Mouse (Mus musculus) heart, embryonic 13.5 days (tissue): Measurements from ENCODE around the gene Nkain4. TPM values are rescaled to one million over a fixed set of nuclear protein-coding genes. Genes with fewer than 3 reads are reported as not detected.

Experiments
- ATAC-seq: fragments of 200-750 bp; cut with Nextera tagmentation; 2 replicates; pipeline ENCODE4 v1.8.0; 2017; ENCODE audit warnings: moderate TSS enrichment; ENCODE audit not compliant: insufficient number of reproducible peaks, low FRiP score, low TSS enrichment; ENCODE audit errors: extremely low read depth
- H3K27ac ChIP-seq: fragments of 300-500 bp; sonication (generic); replicated peaks from 2 replicates; pipeline ENCODE4 v1.5.1; 2015; ENCODE audit warnings: moderate library complexity, mild to moderate bottlenecking, inconsistent platforms
- H3K27me3 ChIP-seq: fragments of 300-500 bp; sonication (generic); replicated peaks from 2 replicates; pipeline ENCODE4 v1.6.1; 2015; ENCODE audit warnings: mild to moderate bottlenecking, inconsistent platforms
- H3K36me3 ChIP-seq: fragments of 300-500 bp; sonication (generic); 2 replicates; pipeline ENCODE4 v1.6.1; 2015; ENCODE audit warnings: mild to moderate bottlenecking, inconsistent platforms
- H3K4me1 ChIP-seq: fragments of 300-500 bp; sonication (generic); 2 replicates; pipeline ENCODE4 v1.6.1; 2015; ENCODE audit warnings: inconsistent platforms
- H3K4me2 ChIP-seq: fragments of 300-500 bp; sonication (generic); 2 replicates; pipeline ENCODE4 v1.6.1; 2015; ENCODE audit warnings: inconsistent platforms, mild to moderate bottlenecking, moderate library complexity
- H3K4me3 ChIP-seq: fragments of 300-500 bp; sonication (generic); 2 replicates; pipeline ENCODE4 v1.5.1; 2015; ENCODE audit warnings: moderate library complexity, mild to moderate bottlenecking, inconsistent platforms
- H3K9ac ChIP-seq: fragments of 300-500 bp; sonication (generic); 2 replicates; pipeline ENCODE4 v1.6.1; 2015; ENCODE audit warnings: inconsistent platforms, mild to moderate bottlenecking, moderate library complexity
- H3K9me3 ChIP-seq: fragments of 300-500 bp; sonication (generic); 2 replicates; pipeline ENCODE4 v1.6.1; 2016; ENCODE audit warnings: inconsistent platforms
- WGBS: fragments of 180-500 bp; shearing (Covaris S2); methylation state at CpG from one replicate; pipeline ENCODE4 v1.1.7; 2015; ENCODE audit warnings: mixed read lengths; 5-methylcytosine and 5-hydroxymethylcytosine counted together
- polyA plus RNA-seq: library from polyadenylated mRNA; unstranded; fragments of >200 nt; fragmentation: Nextera tagmentation; extraction: Ambion mirVana; gene quantifications from 2 replicates; pipeline ENCODE4 v1.2.1, GENCODE M21; 2015

Gene Nkain4
- polyA plus RNA-seq, 1 experiment from 2014 or later: 47.3 TPM

DNA sequence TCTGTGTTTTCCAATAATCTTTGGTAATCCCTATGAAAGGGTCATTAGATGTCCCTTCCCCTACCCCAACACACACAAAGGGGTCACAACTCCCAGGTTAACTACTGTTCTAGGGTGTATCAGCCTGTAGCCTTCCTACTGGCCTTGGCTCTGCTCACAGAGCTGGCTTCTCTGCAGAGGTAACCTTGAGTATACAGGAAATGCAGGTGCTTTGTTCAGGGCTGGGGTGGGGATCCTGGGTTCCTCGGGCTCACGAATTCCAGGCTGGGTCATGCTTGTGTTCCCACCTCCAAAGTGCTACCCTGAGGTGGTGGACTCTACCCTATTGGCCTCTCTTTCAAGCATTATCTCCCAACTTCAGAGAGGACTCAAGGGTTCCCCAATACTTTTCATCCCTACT is 31.1 kb upstream of the Nkain4 start:
- H3K9me3 ChIP-seq: no peaks in the 10 kb centered on the region
- no peak for ATAC-seq
- WGBS: 70% methylated on average over 2 of the region's 2 CpGs
- no peak overlapping the region for H3K9ac ChIP-seq
- no peaks in the 10 kb centered on the region for H3K27me3 ChIP-seq
- no peak overlapping the region for H3K4me2 ChIP-seq
- peaks cover 23% of the 10 kb centered on the region for H3K4me1 ChIP-seq
- H3K36me3 ChIP-seq: peaks cover 40% of the 10 kb centered on the region
- H3K4me3 ChIP-seq: no peak overlapping the region
- H3K27ac ChIP-seq: no peak overlapping the region

DNA sequence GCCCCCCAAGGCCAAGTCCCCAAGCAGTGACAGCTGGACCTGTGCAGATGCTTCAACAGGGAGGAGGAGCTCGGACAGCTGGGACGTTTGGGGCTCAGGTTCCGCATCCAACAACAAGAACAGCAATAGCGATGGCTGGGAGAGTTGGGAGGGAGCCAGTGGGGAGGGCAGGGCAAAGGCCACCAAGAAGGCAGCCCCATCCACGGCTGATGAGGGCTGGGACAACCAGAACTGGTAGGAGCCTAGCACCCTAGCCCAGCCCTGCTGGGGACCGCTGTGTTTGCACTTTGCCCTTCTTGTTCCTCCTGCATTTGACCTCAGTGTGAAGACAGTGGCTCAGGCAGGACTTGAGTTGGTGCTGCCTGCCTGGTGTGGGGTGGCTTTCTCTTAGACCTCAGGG is 26.6 kb upstream of the Nkain4 start:
- Histone ChIP-seq H3K4me1 (no peaks in the 10 kb centered on the region), H3K4me2 (no peak overlapping the region), H3K9me3 (no peaks in the 10 kb centered on the region), H3K27me3 (no peaks in the 10 kb centered on the region), H3K4me3 (no peak overlapping the region), H3K27ac (no peak overlapping the region), H3K36me3 (peaks cover 85% of the 10 kb centered on the region), H3K9ac (no peak overlapping the region)
- 78% methylated on average over 6 of the region's 6 CpGs for WGBS
- no peak for ATAC-seq

DNA sequence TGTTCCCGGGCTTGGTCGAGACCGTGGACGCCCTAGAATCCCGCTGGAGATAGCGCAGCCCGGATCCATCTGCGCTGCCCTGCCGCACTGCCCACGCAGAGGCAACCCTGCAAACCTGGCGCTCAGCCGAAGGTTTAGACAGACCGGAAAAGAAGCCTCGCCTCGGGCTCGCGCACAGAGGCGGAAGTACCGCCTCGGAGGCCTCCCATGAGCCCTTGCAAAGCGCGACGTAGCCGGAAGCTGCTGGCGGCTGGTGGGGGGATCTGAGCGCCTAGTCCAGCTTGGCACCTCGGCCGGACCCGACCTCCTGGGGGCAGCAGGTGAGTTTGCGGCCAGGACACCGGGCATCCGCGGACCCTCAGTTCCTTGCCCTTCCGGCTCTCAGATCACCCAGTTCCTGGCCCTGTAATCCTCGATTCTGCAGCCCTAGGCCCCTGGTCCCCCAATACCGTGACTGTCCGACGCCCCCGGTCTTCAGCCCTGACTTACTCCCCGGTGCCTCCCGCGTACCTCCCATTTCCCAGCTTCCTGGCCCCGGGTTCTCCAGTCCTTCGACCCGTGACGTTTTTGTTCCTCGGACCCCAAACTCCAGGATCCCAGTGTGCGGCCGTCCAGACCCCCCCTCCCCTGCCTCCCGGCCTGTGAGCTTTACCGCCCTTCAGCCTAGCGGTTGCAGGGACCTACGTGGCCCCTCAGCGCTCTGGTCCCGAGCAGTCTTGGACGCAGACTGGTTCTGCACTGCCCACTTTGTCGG is 12.7 kb upstream of the Nkain4 start, which contains the start of gene Arfgap1:
Gene Arfgap1 (plus strand): TSS at position 216 of the 754 bp plus-strand sequence.
- H3K36me3 ChIP-seq: peaks cover 38% of the 10 kb centered on the region
- H3K9ac ChIP-seq: peak within 1 kb of the TSS; percentile 98
- peak within 1 kb of the TSS; percentile 87 for H3K4me2 ChIP-seq
- H3K9me3 ChIP-seq: no peaks in the 10 kb centered on the region
- H3K27me3 ChIP-seq: no peaks in the 10 kb centered on the region
- H3K4me1 ChIP-seq: peaks cover 50% of the 10 kb centered on the region
- H3K4me3 ChIP-seq: peak within 1 kb of the TSS; percentile 92
- peak; percentile 81 for ATAC-seq
- H3K27ac ChIP-seq: peak within 1 kb of the TSS; percentile 93
- WGBS: under 1% methylated on average over 57 of the region's 57 CpGs

DNA sequence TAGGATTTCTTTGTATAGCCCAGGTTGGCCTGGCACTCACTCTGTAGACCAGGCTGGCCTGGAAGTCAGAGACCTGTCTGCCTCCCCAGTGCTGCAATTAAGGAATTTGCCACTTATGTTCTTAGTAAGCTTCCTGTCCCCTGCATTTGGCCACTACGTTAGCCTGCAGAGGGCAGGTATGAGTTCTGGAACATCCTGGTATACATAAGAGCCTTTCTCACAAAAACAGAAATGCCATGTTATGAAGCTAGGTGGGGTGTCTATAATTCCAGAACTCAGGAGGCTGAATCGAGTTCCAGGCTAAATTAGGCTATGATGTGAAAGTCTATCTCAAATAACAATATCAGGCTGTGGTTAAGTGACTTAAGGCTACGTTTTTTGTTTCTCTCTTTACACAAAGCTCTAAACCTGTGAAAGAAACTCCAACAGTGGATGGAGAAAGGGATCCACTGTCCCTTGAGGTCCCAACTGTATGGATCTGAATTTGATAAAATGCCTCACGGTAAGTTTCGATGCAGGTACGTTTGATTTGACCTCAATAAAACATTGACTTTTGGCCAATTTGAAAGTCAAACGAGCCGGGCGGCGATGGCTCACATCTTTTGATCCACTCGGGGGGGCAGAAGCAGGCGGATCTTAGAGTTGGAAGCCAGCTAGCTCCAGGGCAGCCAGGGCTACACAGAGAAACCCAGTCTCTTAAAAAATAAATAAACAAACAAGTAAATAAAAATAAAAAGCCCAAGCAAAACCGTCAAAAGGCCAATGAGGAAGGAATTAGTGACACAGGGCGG is 11.8 kb upstream of the Nkain4 start:
- ATAC-seq: no peak
- Histone ChIP-seq H3K9me3 (no peaks in the 10 kb centered on the region), H3K4me2 (peak overlapping the region; percentile 87), H3K36me3 (peaks cover 29% of the 10 kb centered on the region), H3K4me1 (peaks cover 58% of the 10 kb centered on the region), H3K27ac (peak overlapping the region; percentile 93), H3K27me3 (no peaks in the 10 kb centered on the region), H3K9ac (peak overlapping the region; percentile 98), H3K4me3 (peak overlapping the region; percentile 92)
- 15% methylated on average over 14 of the region's 14 CpGs for WGBS

DNA sequence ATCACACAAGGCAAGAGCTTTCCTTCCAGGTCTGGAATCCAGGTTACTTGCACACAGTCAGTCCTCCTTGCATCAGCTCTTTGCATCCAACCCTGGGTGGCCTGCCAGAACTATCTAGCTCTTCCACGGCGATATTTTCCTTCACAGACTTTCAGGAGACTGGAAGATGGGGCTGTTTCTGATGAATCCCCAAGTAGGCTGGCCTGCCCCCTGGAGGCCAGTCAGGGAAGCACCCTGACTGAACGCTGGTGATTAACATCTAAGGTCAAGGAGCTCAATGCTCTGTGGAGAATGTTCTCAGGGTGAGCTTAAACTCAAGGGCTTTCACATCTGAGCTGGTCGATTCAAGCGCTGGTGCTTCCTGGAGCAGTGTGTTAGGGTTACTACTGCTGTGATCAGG is 9.5 kb upstream of the Nkain4 start:
- Histone ChIP-seq H3K4me1 (peaks cover 49% of the 10 kb centered on the region), H3K9ac (no peak overlapping the region), H3K4me2 (no peak overlapping the region), H3K9me3 (no peaks in the 10 kb centered on the region), H3K27ac (peak overlapping the region; percentile 77; the same call in 1 of the 2 replicates), H3K27me3 (no peaks in the 10 kb centered on the region), H3K4me3 (no peak overlapping the region), H3K36me3 (peaks cover 6% of the 10 kb centered on the region; the same call in 1 of the 2 replicates)
- WGBS: 4% methylated on average over 5 of the region's 5 CpGs
- no peak for ATAC-seq

DNA sequence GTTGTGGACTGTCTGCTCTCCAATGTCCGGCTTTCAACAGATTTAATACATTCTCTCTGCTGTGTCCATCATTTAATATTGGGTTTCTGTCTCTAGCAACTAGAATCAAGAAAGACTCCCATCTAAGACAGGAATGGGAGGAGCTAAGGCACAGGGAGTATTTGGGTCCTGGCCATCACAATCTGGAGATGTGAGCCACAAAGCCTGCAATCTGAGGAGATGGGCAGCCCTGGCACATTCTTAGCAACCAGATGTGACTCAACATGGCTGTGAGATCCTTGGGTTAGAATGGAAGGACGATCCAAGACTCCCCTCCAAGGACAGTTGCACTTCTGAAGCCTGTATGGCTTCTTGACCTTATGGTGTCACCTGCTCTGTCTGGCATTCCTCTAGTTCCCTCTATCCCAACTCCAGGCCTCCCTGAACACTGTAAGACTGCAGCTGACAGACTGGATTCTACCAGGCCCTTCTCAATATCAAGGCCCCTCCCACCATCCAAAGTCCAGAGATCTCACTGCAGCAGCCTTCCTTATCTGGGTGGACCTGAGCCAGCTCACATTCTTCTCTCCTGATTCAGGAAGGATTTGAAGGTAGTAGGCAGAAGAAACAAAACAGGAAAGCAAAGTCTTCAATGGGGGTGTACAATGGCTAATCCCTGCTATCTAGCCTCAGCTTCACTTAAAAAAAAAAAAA is 8.3 kb upstream of the Nkain4 start:
- Histone ChIP-seq H3K27me3 (0 out of 2 replicates have a peak, but pooled peaks cover 4% of the 10 kb centered on the region), H3K9me3 (no peaks in the 10 kb centered on the region), H3K36me3 (no peaks in the 10 kb centered on the region), H3K4me1 (peaks cover 37% of the 10 kb centered on the region), H3K9ac (no peak overlapping the region; the same call in 1 of the 2 replicates), H3K4me3 (no peak overlapping the region), H3K4me2 (peak overlapping the region; percentile 12; the same call in 1 of the 2 replicates), H3K27ac (peak overlapping the region; percentile 77)
- ATAC-seq: no peak
- 52% methylated on average over 2 of the region's 2 CpGs for WGBS

DNA sequence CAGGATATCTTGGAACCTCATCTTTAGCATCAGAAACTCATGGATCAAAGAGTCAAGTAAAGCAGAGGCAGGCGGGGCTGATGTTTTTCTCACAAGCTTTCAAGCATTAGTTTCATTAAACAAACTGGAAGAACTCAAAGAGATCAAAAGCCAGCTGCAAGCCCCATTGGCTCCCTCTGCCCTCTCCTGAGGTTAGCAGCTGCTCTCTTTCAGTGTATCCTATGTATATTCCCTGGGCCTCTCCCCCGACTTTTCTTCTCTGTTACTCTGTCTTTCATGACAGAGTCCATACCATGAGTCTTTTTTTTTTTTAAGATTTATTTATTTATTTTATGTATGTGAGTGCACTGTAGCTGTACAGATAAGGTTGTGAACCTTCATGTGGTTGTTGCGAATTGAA is 5.7 kb upstream of the Nkain4 start:
- no peaks in the 10 kb centered on the region for H3K36me3 ChIP-seq
- ATAC-seq: no peak
- H3K4me3 ChIP-seq: no peak overlapping the region
- no peak overlapping the region for H3K9ac ChIP-seq
- H3K27me3 ChIP-seq: peaks cover 23% of the 10 kb centered on the region
- H3K9me3 ChIP-seq: no peaks in the 10 kb centered on the region
- H3K27ac ChIP-seq: no peak overlapping the region
- peaks cover 37% of the 10 kb centered on the region for H3K4me1 ChIP-seq
- H3K4me2 ChIP-seq: no peak overlapping the region
- 65% methylated on average over 3 of the region's 3 CpGs for WGBS

DNA sequence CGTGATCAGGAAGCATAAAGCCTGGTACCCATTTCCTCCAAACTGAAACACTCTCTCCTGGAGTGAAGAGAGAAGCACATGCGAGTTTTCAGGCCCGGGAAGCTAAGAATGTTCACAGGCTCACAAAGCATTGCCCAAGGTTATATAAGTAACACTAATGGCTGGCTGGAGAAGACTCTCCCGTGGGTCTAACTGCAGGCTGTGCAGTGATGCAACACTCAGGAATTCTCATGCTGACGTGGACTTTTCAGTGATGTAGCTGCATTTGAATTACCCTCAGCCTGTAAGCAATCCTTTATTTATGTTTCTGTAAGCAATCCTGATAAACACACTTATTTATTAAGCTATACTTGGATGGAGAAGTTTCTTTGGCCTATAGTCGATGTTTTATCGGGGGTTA is 5.1 kb upstream of the Nkain4 start:
- no peak overlapping the region for H3K27ac ChIP-seq
- H3K9ac ChIP-seq: no peak overlapping the region
- H3K36me3 ChIP-seq: no peaks in the 10 kb centered on the region
- ATAC-seq: no peak
- peaks cover 24% of the 10 kb centered on the region for H3K27me3 ChIP-seq
- no peak overlapping the region for H3K4me2 ChIP-seq
- peaks cover 41% of the 10 kb centered on the region for H3K4me1 ChIP-seq
- WGBS: 69% methylated on average over 7 of the region's 7 CpGs
- H3K4me3 ChIP-seq: no peak overlapping the region
- H3K9me3 ChIP-seq: no peaks in the 10 kb centered on the region

DNA sequence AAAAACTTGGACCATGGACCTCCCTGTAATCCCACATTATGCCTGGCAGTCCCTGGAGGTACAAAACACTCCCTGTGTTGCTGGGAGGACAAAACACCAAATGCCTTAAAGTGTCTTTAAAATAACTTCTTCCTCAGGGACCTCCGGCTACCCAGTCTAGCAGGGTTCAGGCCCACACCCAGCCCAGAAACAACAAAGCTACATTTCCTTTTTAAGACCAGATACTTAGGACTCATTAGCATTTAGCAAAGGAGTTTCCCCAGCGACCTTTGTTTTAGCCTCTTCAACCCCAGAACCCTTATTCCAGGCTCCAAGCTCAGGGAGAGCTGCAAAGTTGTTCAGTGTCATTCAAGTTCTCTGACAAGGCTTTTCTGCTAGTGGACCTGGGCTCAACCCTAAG is 861 bp downstream of the Nkain4 start:
- H3K36me3 ChIP-seq: no peaks in the 10 kb centered on the region
- peaks cover 58% of the 10 kb centered on the region for H3K27me3 ChIP-seq
- 27% methylated on average over 2 of the region's 2 CpGs for WGBS
- H3K4me3 ChIP-seq: peak overlapping the region; percentile 69
- no peak for ATAC-seq
- H3K4me1 ChIP-seq: peaks cover 44% of the 10 kb centered on the region
- H3K9me3 ChIP-seq: no peaks in the 10 kb centered on the region
- H3K4me2 ChIP-seq: peak overlapping the region; percentile 91
- peak overlapping the region; percentile 82 for H3K9ac ChIP-seq
- H3K27ac ChIP-seq: peak overlapping the region; percentile 79

DNA sequence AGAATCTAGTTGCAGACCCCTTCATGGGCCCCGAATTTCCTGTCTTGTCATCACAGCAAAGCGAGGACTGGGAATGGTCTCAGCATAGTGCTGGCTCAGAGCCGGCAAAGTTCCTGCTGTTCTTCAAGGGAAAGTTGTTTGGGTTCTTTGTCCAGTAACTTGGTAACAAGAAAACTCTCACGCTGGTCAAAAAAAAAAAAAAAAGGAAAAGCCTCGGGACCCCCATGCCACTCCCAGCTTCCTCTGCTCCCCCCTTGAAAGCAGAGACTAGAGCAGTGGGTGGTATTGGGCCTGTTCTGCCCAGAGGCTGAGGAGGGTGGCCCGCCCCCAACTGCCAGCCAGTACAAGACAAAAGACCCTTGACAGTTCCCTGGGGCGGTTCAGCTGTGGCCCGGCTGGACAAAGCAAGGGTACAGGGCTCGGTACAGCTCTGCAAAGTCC is 1.7 kb downstream of the Nkain4 start:
- no peaks in the 10 kb centered on the region for H3K9me3 ChIP-seq
- WGBS: 15% methylated on average over 9 of the region's 9 CpGs
- peak overlapping the region; percentile 69 for H3K4me3 ChIP-seq
- H3K27ac ChIP-seq: peak overlapping the region; percentile 79
- peak overlapping the region; percentile 91 for H3K4me2 ChIP-seq
- H3K4me1 ChIP-seq: peaks cover 44% of the 10 kb centered on the region
- ATAC-seq: no peak
- peaks cover 55% of the 10 kb centered on the region for H3K27me3 ChIP-seq
- peak overlapping the region; percentile 82 for H3K9ac ChIP-seq
- no peaks in the 10 kb centered on the region for H3K36me3 ChIP-seq

DNA sequence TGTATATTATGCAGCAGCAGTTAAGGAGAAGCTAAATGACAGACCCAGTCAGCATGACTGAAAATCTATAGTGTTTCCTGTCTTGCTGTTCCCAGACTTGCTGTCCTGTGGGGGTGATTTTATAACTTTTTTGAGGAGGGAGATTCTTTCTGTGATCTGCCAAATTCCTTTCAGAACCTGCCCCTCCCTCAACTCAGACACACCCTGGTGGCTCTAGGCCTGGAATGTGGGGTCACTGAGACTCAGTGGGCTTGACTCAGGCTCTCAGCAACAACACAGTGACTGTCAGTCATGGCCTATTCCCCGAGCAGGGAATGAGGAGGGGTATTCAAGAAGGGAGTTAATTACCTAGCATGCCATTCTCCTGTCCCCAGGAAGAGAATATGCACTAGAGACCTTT is 4.6 kb downstream of the Nkain4 start:
- H3K4me2 ChIP-seq: no peak overlapping the region
- 22% methylated on average over 1 of the region's 1 CpGs for WGBS
- H3K9me3 ChIP-seq: no peaks in the 10 kb centered on the region
- H3K4me1 ChIP-seq: peaks cover 34% of the 10 kb centered on the region
- no peaks in the 10 kb centered on the region for H3K36me3 ChIP-seq
- peaks cover 35% of the 10 kb centered on the region for H3K27me3 ChIP-seq
- H3K4me3 ChIP-seq: no peak overlapping the region
- no peak overlapping the region for H3K9ac ChIP-seq
- no peak overlapping the region for H3K27ac ChIP-seq
- ATAC-seq: no peak
